Comparison of ENCODE assay signal across 9 mouse cellular contexts in the genomic region with DNA sequence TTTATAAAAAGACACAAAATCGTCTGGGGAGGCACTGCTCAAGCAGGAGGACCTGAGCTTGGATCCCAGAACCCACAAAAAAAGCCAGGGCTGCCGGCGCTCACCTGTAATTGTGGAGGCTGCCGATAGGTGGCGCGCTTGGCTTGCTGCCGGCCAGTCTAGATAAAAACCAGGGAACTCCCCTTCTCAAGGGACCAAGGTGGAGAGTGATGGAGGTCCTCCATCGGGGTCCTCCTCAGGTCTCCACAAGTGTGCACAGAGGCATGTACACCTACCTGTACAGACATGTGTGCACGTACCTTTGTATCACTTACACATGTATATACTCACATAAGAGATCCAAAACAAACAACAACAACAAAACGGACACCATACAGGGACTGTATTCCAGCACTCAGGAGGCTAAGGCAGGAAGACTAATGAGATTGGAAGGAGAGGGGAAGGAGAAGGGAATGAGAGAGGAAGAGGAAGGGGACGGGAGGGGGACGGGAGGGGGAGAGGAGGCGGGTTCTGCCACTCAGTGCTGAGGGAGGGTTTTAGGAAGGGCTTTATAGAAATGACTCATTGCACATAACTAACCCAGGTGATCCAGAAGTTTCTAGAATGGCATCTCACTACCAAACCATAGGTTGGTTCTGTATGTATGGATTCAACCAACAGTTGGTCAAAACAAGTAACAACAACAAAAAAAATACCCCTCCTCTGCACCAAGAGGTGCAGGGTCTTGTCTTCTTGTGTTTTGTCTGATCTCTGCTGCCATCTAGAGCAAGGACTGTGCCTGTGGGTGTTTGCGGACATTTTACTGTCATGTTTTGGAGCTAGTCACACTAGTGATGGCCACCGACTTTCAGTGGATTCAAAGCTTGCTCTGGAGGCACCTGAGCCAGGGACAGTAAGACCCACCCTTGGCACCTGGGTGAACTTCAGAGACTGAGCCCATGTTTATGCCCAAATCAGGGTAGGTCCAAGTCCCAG. TPM values are rescaled to one million over a fixed set of nuclear protein-coding genes. Genes with fewer than 3 reads are reported as not detected.
DNase-seq lines count a peak whose midpoint lies in the region; ATAC-seq and TF ChIP-seq lines count a peak whose summit lies in the region.
"Had no signal": no experiment of that assay in that cellular context is flagged by ENCODE, and none has a peak within 500 bp of the region (broad histone marks: within the 10 kb centered on the region; RNA-seq: fewer than 3 reads in every experiment).

No protein-coding gene starts in this region.

- no peaks in the 10 kb centered on the region for H3K27me3 ChIP-seq in forebrain, embryonic 14.5 days (replicated peaks; ENCODE audit: control insufficient read depth, insufficient read depth, low read length)
- no peaks in the 10 kb centered on the region for H3K27me3 ChIP-seq in forebrain, embryonic 12.5 days
- H3K27me3 ChIP-seq in midbrain, postnatal 0 days (ENCODE audit: insufficient read depth, low read length): no peaks in the 10 kb centered on the region
- H3K27me3 ChIP-seq in stomach, embryonic 14.5 days (ENCODE audit: control insufficient read depth, insufficient read depth, low read length): no peaks in the 10 kb centered on the region

- no peak overlapping the region for H3K4me3 ChIP-seq in forebrain, embryonic 14.5 days (ENCODE audit: low read depth, low read length)
- no peak overlapping the region for H3K4me3 ChIP-seq in forebrain, embryonic 12.5 days (replicated peaks)
- H3K4me3 ChIP-seq in embryonic fibroblast, embryonic 13.5 days (ENCODE audit: insufficient read depth, low read length): no peak overlapping the region
- no peak overlapping the region for H3K4me3 ChIP-seq in midbrain, postnatal 0 days (ENCODE audit: low read depth, low read length)
- H3K4me3 ChIP-seq in stomach, embryonic 14.5 days (ENCODE audit: low read depth, low read length): no peak overlapping the region

- no peak overlapping the region for H3K4me2 ChIP-seq in forebrain, embryonic 14.5 days (ENCODE audit: low read length)
- no peak overlapping the region for H3K4me2 ChIP-seq in forebrain, embryonic 12.5 days
- no peak overlapping the region for H3K4me2 ChIP-seq in midbrain, postnatal 0 days (ENCODE audit: low read depth, low read length, poor library complexity, severe bottlenecking)
- no peak overlapping the region for H3K4me2 ChIP-seq in stomach, embryonic 14.5 days (replicated peaks; ENCODE audit: low read depth, low read length)

- no peak for ATAC-seq in forebrain, embryonic 14.5 days
- ATAC-seq in forebrain, embryonic 12.5 days (ENCODE audit: low FRiP score): no peak
- ATAC-seq in midbrain, postnatal 0 days (ENCODE audit: low FRiP score): no peak
- 0 out of 2 replicates have a peak, but pooled peaks have one; percentile 42 for ATAC-seq in stomach, embryonic 14.5 days (ENCODE audit: insufficient number of reproducible peaks, insufficient read depth, low FRiP score, low read depth)

- WGBS in forebrain, embryonic 14.5 days: 39% methylated on average over 15 of the region's 15 CpGs
- WGBS in forebrain, embryonic 12.5 days: 38% methylated on average over 15 of the region's 15 CpGs
- WGBS in midbrain, postnatal 0 days: 34% methylated on average over 15 of the region's 15 CpGs
- 36% methylated on average over 15 of the region's 15 CpGs for WGBS in stomach, embryonic 14.5 days

- no peak for TF ChIP-seq POLR2A in embryonic fibroblast, embryonic 13.5 days (IDR thresholded peaks at IDR 0.05; ENCODE audit: low read depth, low read length)

- 0 out of 2 replicates have a peak, but pooled peaks have one; percentile 27 for TF ChIP-seq CTCF in embryonic fibroblast, embryonic 13.5 days (IDR thresholded peaks at IDR 0.05; ENCODE audit: borderline replicate concordance, insufficient read depth, low read length)
- peak; percentile 71 for TF ChIP-seq CTCF in midbrain, postnatal 0 days (IDR thresholded peaks at IDR 0.05)

- DNase-seq in forebrain, embryonic 14.5 days (ENCODE audit: low spot score): peak; percentile 23
- DNase-seq in adrenal gland, postnatal 4 days (ENCODE audit: low spot score in 2 of 2): peak; percentile 25 to 47
- DNase-seq in heart, postnatal 25 days (ENCODE audit: low spot score): peak; percentile 18
- peak; percentile 56 to 70 for DNase-seq in left cerebral cortex, postnatal 25 days (ENCODE audit: low spot score in 2 of 2)
- DNase-seq in midbrain, postnatal 0 days (ENCODE audit: low spot score): peak; percentile 41

- H3K36me3 ChIP-seq in forebrain, embryonic 14.5 days (ENCODE audit: control insufficient read depth, insufficient read depth, low read length): no peaks in the 10 kb centered on the region
- no peaks in the 10 kb centered on the region for H3K36me3 ChIP-seq in forebrain, embryonic 12.5 days (replicated peaks)
- H3K36me3 ChIP-seq in midbrain, postnatal 0 days (ENCODE audit: insufficient read depth, low read length): no peaks in the 10 kb centered on the region
- H3K36me3 ChIP-seq in stomach, embryonic 14.5 days (ENCODE audit: control insufficient read depth, insufficient read depth, low read length): no peaks in the 10 kb centered on the region

- intact Hi-C loops in heart, postnatal 25 days (cut with DNase I): loop anchor here (5.0 kb wide), 1 partner anchor 232 kb away; no protein-coding TSS in a partner anchor
- intact Hi-C loops in left cerebral cortex, postnatal 25 days (cut with DNase I): loop anchor here (5.0 to 10.0 kb wide), 3 partner anchors 90 to 227 kb away; no protein-coding TSS in a partner anchor

- no peak overlapping the region for H3K27ac ChIP-seq in forebrain, embryonic 14.5 days (ENCODE audit: low read depth, low read length)
- no peak overlapping the region for H3K27ac ChIP-seq in forebrain, embryonic 12.5 days
- H3K27ac ChIP-seq in embryonic fibroblast, embryonic 13.5 days (ENCODE audit: insufficient read depth, low read length): no peak overlapping the region
- no peak overlapping the region for H3K27ac ChIP-seq in midbrain, postnatal 0 days (ENCODE audit: low read depth, low read length)
- no peak overlapping the region for H3K27ac ChIP-seq in stomach, embryonic 14.5 days (ENCODE audit: low read length)

- no peak overlapping the region for H3K9ac ChIP-seq in forebrain, embryonic 14.5 days (ENCODE audit: low read length)
- H3K9ac ChIP-seq in forebrain, embryonic 12.5 days: no peak overlapping the region
- H3K9ac ChIP-seq in midbrain, postnatal 0 days (replicated peaks; ENCODE audit: low read length, poor library complexity, severe bottlenecking): no peak overlapping the region
- no peak overlapping the region for H3K9ac ChIP-seq in stomach, embryonic 14.5 days (replicated peaks; ENCODE audit: low read depth, low read length)

- no peaks in the 10 kb centered on the region for H3K9me3 ChIP-seq in forebrain, embryonic 14.5 days (replicated peaks; ENCODE audit: control insufficient read depth, low read length)
- H3K9me3 ChIP-seq in forebrain, embryonic 12.5 days: no peaks in the 10 kb centered on the region
- no peaks in the 10 kb centered on the region for H3K9me3 ChIP-seq in midbrain, postnatal 0 days (ENCODE audit: low read length)
- H3K9me3 ChIP-seq in stomach, embryonic 14.5 days (ENCODE audit: control insufficient read depth, low read depth, low read length): no peaks in the 10 kb centered on the region

- no peaks in the 10 kb centered on the region for H3K4me1 ChIP-seq in forebrain, embryonic 14.5 days (ENCODE audit: control insufficient read depth, insufficient read depth, low read length)
- H3K4me1 ChIP-seq in forebrain, embryonic 12.5 days: no peaks in the 10 kb centered on the region
- H3K4me1 ChIP-seq in embryonic fibroblast, embryonic 13.5 days (ENCODE audit: control insufficient read depth, insufficient read depth, low read length): no peaks in the 10 kb centered on the region
- no peaks in the 10 kb centered on the region for H3K4me1 ChIP-seq in midbrain, postnatal 0 days (ENCODE audit: insufficient read depth, low read length)
- no peaks in the 10 kb centered on the region for H3K4me1 ChIP-seq in stomach, embryonic 14.5 days (ENCODE audit: control insufficient read depth, insufficient read depth, low read length)

RNA-seq across cellular contexts. Expression of gene Kif28, which starts 10.3 kb away (rescaled TPM):
- polyA plus RNA-seq in forebrain, embryonic 14.5 days (2014; fragmentation: Nextera tagmentation; extraction: Ambion mirVana): not detected in 2 replicates
- polyA plus RNA-seq in forebrain, embryonic 12.5 days (2016; fragmentation: Nextera tagmentation; extraction: Ambion mirVana): not detected in 2 replicates
- under 1 TPM; 0.08 to 0.20 TPM for total RNA-seq in adrenal gland, postnatal 4 days (2021)
- polyA plus RNA-seq in embryonic fibroblast, embryonic 13.5 days (2011; ENCODE audit: insufficient read length, low read depth, missing spikeins): not detected in 2 replicates
- under 1 TPM; 0.75 to 0.87 TPM for total RNA-seq in heart, postnatal 25 days (2021)
- under 1 TPM in 1 of 2 experiments, not detected in 1; 0.23 TPM for total RNA-seq in left cerebral cortex, postnatal 25 days (2021)
- 0.22 TPM in 1 of 2 replicates, not detected in the other for total RNA-seq in midbrain, postnatal 0 days (2014; rRNA removed)
- polyA plus RNA-seq in midbrain, postnatal 0 days (2015; fragmentation: Nextera tagmentation; extraction: Ambion mirVana): not detected in 2 replicates
- not detected in 2 replicates for polyA plus RNA-seq in stomach, embryonic 14.5 days (2014; fragmentation: Nextera tagmentation; extraction: Ambion mirVana)
- polyA plus RNA-seq: neural tube, embryonic 14.5 days had no signal
